Mouse (Mus musculus): ENCODE measurements at regions not wholly inside any gene's neighbourhood (a gene's known extent, or its start where the extent isn't known, plus 50 kb on each side); places are given as distances from the start of the nearest gene placed in this dataset.
A peak's percentile ranks its signal among the peaks of the same experiment; 100 is the strongest.

DNA sequence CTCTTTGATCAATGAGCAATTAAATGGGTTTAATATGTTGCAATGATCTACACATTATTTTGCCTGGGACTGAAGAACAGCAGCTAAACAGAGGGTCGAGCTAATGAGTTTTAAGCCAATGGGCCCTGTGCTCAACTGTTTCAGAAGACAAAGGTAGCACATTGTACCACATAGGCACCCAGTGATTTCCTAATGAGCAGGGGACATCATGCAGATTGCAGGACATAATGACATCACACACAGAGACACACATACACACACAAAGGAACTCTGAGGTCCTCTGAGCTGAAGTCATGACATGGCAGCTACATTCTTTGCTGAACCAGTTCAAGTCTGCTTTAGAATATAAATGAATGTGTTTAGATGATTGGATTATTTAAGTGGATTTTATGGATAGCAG, 71.9 kb downstream of the Zfp330 start:
- DNase-seq, result no peak

DNA sequence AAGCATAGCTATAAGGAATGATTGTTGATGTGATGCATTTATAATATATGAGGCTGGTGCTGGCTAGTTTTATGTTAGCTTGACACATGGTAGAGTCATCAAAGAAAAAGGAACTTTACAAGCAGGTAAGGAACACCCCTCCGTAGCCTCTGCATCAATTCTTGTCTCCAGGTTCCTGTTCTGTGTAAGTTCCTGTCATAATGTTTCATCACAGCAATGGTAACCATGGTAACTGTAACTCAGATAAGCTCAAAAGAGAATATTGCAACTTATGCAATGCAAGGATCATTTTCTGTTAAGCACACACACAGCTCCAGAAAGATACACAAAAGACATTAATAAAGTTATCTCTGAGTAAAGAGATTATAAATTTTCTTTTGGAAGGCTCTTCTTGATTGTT, 73.5 kb downstream of the Zfp330 start:
- no peak for DNase-seq

DNA sequence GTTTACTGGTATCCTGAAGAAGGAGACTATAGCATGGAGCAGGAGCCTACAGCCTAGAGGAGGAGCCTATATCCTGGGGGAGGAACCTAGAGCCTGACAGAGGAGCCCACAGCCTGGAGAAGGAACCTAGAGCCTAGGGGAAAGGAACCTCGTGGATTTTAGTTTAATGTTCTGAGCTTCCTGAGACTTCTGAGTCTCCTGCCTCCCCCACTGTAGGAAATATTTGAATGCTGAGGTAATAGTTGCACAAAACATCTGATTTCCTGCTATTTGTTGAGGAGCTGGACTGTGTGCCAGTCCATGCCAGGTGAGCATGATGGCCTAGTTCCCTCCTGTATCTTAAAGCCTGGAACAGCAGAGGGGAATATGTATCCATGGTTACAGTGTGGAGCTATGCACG, 74.7 kb downstream of the Zfp330 start:
- DNase-seq, result no peak

DNA sequence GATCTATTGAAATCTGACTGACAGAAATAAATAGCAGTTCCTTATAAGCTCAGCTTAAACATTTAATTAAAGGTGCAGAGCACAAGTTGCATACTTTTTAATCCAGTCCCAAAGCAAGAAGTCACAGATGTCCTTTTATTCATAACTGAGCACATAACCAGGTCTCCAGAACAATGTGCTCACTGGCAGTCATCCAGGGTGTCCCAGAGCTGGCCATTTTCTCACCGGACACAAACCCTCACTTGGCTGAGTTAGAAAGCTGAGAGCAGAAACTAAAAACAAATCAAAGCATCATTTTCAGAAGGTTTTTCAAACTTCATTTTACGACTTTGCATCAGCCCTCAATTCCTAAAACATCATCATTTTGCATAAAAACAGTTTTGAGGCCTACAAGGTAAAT, 75.9 kb downstream of the Zfp330 start:
- no peak for DNase-seq

DNA sequence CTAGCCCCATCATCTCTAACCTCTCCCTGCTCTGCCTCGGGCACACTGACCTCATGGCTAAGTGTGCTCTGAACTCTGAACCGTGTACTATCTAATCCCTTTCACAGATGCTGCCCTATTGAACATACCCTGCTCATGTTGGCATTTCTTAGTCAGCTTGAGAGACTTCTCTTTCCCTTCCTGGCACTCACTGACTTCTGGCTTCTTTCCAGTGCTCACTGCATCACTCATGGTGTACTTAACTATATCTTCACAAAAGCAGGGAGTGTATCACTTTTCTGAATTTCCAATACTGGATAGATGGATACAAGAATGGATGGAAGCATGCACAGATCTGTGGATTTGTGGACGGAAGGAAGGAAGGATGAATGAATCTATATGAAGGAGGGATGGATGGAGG, 80.9 kb downstream of the Zfp330 start:
- no peak for DNase-seq

DNA sequence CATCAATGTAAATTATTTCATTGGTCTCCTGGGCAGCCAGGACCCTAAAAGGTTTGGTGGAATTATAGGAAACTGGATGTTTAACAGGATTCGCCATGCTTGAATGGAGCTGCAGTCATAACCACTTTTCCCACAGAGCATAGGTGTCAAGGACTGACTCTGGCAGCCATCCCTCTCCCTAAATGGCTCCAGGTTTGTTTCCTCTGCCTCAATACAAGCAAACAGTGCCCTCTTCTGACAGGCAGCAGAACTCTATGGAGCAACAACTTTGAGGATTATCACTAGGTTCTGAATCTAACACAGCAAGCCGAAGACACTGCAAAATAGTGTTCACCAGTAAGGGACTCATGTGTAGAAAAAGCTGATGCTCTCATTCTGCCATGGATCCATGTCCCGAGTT, 84.6 kb downstream of the Zfp330 start:
- DNase-seq, result peak; percentile 42

DNA sequence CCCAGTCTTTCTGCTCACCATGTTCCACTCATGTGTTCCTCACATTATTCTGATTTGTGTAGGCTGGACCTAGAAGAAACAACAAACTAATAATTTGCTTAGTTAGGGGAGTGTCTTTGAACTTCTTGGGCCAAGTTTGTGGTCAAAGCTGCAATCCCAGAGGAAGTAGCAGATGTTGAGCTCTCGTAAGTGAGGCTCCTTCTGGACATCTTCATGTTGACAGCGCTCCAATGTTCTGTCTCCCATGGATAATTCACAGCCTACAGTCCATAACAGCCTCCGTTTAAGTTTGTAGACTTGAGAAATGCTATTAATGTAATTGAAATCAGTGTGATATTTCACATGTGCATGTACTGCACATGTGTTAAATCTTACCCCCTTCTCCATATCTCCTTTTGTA, 88.0 kb downstream of the Zfp330 start:
- no peak for DNase-seq

DNA sequence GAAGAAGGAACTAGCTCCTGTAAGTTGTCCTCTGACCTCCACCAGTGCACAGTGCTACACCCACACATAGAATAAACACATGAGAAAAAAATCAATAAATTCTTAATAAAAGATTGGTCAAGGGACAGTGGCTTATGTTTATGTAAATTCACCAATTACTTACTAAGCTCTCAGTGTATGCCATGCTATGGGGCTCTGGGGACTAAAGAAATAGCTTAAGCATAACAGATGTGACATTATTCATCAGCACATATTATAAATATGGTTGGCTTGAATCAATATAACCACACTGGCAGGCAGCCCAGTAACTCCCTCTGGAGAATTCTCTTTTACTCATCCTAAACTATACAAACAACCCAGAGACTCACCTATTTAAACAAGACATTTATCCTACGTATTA, 95.2 kb downstream of the Zfp330 start:
- DNase-seq, result no peak

DNA sequence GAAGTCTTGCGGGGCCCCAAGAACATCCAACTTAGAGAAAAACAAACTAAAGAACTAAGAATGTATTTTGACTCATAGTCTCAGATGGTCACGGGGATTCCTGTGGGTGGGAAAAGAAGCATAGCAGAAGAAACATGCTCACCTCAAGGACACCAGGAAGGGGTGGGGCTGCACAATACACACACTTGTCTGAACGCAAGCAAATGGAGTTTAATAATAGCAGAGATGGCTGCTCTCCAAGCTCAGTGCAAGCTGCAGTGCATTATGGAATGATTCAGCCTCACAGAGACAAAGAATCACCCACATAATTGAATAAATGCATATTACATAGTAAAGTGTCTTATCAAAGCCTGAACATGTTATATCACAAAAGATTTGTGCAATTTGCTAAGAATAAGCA, 96.2 kb downstream of the Zfp330 start:
- no peak for DNase-seq

DNA sequence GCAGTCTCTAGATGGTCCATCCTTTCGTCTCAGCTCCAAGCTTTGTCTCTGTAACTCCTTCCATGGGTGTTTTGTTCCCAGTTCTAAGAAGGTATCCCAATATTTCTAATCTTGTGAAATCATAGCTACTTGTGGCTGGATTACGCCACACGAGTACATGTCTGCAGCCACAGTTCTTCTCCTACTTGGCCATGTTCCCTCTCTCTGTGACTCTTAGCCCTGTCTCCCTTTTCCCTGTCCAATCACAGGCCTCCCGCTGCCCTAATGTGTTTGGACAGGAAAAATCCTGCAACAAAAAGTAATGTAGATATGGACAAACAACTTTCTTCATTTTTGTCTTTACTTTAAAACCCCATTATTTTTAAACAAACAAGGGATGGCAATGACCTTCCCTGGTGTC, 104.7 kb downstream of the Zfp330 start:
- DNase-seq, result no peak

DNA sequence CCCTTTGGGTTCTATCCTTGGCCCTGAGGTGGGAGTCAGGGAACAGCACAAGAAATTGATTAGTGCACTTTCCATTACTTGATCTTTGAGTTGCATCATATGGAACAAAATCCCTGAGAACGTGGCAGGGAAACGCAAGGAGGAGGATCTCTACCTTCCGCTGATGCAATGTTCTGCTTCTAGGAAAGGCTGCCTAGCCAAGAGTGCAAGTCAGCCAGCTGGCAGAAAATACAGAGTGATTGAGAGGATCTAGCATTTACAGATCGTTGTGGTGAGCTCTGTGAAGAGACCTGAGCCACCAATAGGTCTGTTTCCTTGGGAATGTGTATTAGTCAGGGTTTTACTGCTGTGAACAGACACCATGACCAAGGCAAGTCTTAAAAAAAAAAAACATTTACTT, 108.8 kb downstream of the Zfp330 start:
- no peak for DNase-seq

DNA sequence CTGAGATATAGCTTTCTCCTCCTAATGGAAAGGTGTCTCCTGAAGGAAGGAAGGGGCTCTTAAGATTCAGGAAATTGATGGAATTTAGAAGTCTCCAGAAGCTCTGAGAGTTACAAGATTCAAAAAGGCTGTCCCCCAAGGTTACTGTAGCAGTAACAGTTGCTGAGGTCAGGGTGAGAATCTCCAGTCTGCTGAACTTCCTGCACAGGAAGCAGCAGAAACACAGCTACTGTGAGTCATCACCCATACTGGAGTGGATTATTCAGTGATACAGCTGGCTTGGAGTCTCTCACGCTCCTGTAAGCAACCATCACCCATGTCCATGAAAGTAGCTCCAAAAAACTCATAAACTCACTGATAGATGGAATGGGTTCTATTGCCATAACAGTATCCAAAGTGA, 133.5 kb downstream of the Zfp330 start:
- no peak for DNase-seq

DNA sequence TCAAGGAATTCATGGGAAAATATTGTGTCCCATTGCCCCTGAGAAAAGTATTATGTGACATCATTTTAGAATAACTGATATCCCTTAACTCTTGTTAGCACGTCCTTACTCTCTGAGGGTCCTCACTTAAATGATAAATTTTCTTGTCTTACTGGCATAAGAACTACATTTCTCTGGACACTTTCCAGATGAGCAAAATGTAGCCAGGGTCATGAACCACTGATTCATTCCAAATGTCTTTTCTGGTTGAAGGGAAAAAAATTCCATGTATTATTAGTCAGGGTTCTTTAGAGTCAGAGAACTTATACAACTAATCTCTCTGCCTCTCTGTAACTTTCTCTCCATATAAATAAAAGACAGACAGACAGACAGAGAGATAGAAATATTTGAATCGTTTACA, 143.5 kb downstream of the Zfp330 start:
- DNase-seq, result no peak

DNA sequence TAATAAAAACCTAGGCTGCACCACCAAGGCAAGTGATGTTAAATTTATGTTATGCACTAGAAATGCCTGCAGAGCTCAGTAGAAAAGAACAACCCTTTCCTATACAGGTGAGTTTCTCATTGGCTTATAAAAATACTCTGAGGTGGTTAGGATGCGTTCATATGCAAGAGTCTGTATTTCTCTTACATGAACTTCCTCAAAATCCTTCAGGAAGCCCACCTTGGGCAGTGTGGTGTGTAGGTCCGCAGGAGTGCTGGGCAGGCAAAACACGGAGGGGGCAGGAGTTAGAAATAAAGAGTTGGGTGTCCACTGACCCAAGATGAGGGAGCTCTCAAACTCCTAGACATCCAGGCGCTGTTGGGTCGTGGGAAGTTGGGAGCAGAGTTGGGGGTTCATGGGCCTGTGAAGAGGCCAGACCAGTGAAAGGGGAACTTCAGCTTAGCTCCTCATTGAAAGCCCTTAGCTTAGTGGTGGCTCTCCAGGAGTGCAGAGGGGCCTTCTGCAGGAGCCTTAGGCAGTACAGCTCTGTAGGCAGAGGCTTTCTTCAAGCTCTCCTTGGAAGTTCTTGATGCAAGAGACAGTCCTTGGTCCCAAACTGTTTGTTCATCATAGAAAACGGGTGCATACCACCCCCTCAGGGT, 150.0 kb downstream of the Zfp330 start:
- DNase-seq, result no peak

DNA sequence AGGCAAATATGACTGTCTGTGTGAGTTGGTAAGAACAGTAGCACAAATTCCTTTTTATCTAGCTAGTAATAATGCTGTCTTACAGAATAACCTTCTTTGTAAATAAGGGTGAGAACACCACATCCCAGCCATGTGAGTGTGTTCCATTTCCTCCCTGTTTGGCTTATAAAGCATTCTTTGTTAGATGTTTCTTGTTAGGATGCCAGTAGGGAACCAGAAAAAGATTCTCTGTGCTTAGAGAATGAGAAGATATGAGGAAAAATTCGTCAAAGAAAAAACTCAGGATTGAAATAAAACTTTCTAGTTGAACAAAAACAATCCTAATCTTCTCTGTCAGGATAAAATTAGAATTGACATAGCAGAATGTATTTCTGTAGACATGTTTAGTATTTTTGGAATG, 155.3 kb downstream of the Zfp330 start:
- DNase-seq, result no peak

DNA sequence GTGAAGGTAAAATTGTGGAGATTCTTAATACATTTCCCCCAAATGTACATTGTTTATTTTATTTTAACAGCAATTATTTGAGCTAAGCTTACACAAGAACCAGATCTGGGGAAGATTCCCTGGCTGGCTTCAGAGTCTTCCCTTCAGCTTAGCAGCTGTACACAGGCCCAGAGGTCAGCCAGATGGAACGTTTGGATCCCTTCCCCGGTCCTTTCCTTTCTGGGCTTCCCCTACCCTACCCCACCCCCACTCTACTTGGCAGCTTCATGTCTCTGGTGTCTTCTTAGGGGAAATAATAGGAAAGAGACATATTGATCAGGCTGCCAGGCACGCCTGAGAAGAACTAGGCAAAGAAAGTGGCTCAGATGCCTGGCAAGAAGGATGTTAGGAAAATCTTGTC, 172.4 kb downstream of the Zfp330 start:
- peak; percentile 4 for DNase-seq

DNA sequence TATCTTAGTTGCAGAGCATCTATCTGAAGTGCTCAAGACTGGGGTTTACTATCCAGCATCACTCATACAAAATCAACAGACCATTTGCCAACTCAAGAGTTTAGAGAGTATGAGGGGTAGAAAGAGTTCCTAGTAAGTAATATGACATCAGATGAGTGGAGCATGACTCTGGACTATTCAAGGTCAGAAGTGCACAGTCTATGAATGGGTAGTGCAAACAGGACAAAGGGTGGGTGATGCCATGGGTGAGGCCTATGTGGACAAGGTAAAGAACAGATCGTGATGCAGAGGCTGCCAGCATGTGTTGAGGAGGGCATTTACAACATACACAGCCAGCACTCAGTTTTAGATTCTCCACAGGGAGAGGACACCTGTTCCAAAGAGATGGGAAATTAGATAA, 170.4 kb upstream of the Il15 start:
- DNase-seq, result no peak

DNA sequence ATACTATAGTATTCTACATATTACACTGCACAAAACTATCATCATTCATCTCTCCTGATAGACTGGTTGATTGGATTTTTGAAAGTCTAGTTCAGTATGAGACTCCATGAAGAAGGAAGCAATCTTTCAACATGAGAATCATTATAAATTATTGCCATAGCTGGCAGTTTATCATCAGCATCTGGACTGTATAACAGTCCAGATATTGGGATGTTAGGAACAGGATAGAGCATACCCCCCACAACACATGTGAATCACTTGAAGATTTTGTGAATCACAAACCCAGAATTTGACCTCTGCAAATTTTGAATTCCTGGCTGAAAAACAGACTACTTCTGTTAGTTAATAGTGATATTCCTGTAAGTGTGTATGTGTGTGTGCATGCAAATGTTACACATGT, 135.1 kb upstream of the Il15 start:
- DNase-seq, result no peak

DNA sequence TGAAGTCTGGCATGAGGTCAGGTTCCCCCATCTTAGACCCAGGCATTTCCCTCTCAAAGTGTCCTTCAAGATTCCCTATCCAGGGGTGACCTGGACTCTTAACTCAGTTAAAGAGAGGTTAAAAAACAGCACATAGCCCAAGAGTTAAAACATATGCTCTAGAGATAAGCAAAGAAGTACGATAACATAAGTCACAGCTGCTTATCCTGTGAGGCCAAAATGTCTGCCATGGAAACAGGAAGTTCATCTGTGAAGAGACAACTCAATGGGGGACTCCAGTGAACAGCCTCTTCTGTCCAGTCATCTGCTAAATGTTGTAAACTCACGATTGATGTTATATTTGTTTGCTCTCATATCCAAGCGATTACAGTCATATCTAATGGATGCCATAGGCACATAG, 126.1 kb upstream of the Il15 start:
- DNase-seq, result no peak

DNA sequence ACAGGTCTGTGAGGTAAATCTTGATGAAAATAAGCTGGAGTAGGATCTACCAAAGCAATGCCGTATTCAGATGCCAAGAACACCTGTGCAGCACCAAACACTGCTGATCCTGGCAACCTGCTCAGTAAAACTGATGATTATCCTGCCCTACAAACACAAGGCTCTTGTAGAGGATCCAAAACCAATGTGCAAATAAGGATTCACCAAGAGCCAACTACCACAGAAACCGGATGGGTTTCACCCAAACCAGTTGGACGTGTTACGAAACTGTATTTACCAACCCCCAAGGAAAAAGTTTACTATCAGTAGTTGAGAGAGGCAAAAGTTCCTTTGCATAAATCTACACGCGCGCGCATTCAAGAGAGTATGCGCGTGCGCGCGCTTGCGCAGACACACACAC, 120.8 kb upstream of the Il15 start:
- no peak for DNase-seq

DNA sequence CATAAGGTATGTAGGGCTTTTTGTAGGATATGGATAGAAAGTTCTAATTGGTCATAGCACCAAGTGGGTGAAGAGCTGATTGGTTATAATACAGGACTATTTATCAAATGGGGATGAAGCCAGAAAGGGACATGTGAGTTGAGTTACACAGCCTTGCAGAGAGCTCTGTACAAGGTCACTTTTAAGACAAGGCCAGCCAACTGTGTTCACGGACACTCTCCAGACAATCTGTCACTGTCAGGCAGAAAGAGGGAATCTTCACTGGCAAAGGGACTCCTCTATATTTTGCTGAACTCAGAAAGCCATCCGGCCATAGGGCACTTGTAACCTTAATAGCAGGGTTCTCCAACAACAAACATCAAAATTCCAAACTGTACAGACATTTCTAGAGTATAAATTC, 95.5 kb upstream of the Il15 start:
- peak; percentile 3 for DNase-seq

DNA sequence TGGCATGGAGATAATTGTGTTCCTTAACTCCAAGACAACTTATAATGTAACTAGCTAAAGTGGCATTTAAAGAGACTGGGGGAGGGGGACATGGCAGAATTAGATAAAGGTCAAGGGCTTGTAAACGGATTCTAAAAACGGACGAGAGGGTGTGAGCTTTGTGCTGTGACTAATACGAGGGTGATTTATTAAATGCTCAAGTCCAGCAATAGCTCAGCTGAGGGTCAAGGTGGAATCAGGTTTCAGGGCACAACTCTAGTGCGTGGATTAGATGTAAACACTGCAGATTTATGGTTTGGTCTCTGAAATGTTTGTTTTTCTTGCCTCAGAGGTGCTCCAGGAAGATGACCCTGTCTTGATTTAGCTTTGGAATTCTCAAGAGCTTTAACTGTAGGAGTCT, 74.8 kb upstream of the Il15 start:
- no peak for DNase-seq

DNA sequence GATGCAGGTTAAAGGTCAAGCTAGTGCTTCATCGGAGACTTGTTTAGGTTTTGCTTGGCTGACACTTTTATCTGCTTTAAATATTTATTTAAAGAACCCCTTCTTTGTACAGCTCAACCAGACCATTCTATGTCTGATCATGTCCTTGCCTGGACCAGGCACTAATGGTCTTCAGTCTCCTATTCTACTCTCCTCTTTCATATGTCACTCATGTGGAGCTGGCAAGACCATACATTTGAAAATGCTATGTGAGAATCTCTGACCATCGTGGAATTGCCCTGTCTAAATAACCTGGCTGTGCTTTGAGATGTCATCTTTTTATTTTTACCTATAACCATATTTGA, 74.4 kb upstream of the Il15 start:
- no peak for DNase-seq

DNA sequence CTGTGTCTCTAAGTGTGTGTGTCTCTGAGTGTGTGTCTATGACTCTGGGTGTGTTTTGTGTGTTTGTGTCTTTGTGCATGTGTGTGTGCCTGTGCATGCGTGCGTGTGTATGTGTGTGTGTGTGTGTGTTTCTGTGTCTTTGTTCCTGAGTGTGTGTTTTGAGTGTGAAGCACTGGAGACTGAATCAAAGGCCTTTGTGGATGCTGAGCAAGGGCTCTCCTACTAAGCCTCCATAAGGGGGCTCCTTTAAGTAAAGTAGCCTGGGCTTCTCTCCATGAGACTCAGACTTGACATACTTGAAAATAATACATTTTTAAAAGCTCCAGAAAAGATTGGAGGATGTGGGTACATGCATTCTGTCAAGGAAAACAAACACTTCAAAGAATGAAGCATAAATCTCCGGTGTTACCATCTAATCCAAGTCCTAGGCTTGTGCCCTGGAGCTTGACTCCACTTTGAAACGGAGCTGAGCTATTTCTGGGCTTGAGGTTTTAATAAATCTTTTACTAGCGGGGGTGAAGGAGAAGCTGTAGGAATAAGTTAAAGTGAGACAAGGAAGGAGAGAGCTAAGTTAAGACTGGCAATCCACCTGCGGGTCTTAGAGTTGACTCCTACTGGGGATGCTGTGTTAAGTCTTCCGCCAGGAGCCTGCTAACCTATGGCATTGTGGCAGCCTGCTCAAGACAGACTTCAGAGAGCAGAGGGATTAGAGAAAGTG, 73.8 kb upstream of the Il15 start:
- no peak for DNase-seq

DNA sequence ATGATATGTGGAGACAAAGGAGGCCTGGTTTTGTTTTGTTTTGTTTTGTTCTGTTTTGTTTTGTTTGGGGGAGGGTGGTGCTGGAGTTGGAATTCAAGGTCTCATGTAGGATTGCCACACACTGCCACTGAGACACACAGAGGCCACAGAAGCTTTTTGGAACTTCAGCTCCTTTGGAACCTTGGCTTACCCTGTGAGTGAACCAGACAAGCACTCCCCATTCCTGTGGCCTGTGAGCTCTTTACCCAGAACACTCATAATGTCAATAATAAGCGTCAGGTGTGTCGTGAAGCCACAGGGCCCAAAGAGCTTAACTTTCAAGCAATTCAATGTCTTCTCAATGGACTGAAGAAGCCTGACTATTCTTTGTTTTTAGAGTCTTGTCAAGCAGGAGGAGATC, 70.2 kb upstream of the Il15 start:
- no peak for DNase-seq

All from cerebellum, adult 9-10 months (tissue).